Mouse (Mus musculus) spleen, adult 2 months (tissue): ENCODE results near the gene Glcci1. TPM values are rescaled to one million over a fixed set of nuclear protein-coding genes. Genes with fewer than 3 reads are reported as not detected.

Experiments
- DNase-seq, 2 experiments: peaks; one replicate each; pipeline versions ENCODE4 v3.0.0 to v3.0.0-alpha.2; 2012 to 2021; ENCODE audit warnings: low spot score in 2 of 2, low read depth in 1 of 2
- H3K27ac ChIP-seq: fragments of 200-500 bp; 2 replicates; pipeline ENCODE4 v1.5.1; 2012; ENCODE audit warnings: low read length, inconsistent platforms; ENCODE audit not compliant: insufficient read depth
- H3K27me3 ChIP-seq: fragments of 200-500 bp; 2 replicates; pipeline ENCODE4 v1.6.1; 2012; ENCODE audit warnings: mild to moderate bottlenecking, moderate library complexity, low read length, inconsistent platforms; ENCODE audit not compliant: control insufficient read depth, insufficient read depth
- H3K36me3 ChIP-seq: fragments of 200-500 bp; 2 replicates; pipeline ENCODE4 v1.6.1; 2012; ENCODE audit warnings: mild to moderate bottlenecking, low read length, inconsistent platforms; ENCODE audit not compliant: control insufficient read depth, insufficient read depth
- H3K4me1 ChIP-seq: fragments of 200-500 bp; 2 replicates; pipeline ENCODE4 v1.6.1; 2011; ENCODE audit warnings: inconsistent platforms; ENCODE audit not compliant: control insufficient read depth, insufficient read depth, insufficient read length
- H3K4me3 ChIP-seq: fragments of 200-500 bp; 2 replicates; pipeline ENCODE4 v1.5.1; 2011; ENCODE audit warnings: mild to moderate bottlenecking, inconsistent platforms; ENCODE audit not compliant: insufficient read depth, insufficient read length; ENCODE audit errors: extremely low read depth
- CTCF ChIP-seq: fragments of 200-500 bp; IDR thresholded peaks from 2 replicates; pipeline ENCODE4 v1.5.1; 2011; ENCODE audit warnings: mild to moderate bottlenecking, inconsistent platforms; ENCODE audit not compliant: insufficient read depth, insufficient read length, insufficient replicate concordance; ENCODE audit errors: extremely low read depth
- POLR2A ChIP-seq: fragments of 200-500 bp; IDR thresholded peaks from 2 replicates; pipeline ENCODE4 v1.6.1; 2011; ENCODE audit warnings: low read depth, low read length, inconsistent platforms
- WGBS: fragments of 180-500 bp; shearing (Covaris S2); methylation state at CpG from one replicate; pipeline ENCODE4 v1.1.7; 2018; 5-methylcytosine and 5-hydroxymethylcytosine counted together
- polyA plus RNA-seq: library from polyadenylated mRNA; depleted of rRNA; stranded (reverse); fragments of >200 nt; gene quantifications from 2 replicates; pipeline ENCODE4 v1.2.3, GENCODE M21; 2012

The Glcci1 gene
- polyA plus RNA-seq, 1 experiment = 11.2 TPM

- TF ChIP-seq CTCF = no peak
- no peak for TF ChIP-seq POLR2A
These were observed 36.4 kb downstream of the Glcci1 start for GRCm38 (mm10) chr6:8545780-8546179.

GRCm38 (mm10) chr6:8551155-8551554 lies 41.8 kb downstream of the Glcci1 start:
- no peak overlapping the region for H3K27ac ChIP-seq
- H3K27me3 ChIP-seq = no peaks in the 10 kb centered on the region
- TF ChIP-seq CTCF (no peak), POLR2A (no peak)
- 55% methylated on average over 2 of the region's 2 CpGs for WGBS
- no peak for DNase-seq
- H3K36me3 ChIP-seq = no peaks in the 10 kb centered on the region; the same call in 1 of the 2 replicates
- no peak overlapping the region for H3K4me3 ChIP-seq
- H3K4me1 ChIP-seq = peaks cover 2% of the 10 kb centered on the region; the same call in 1 of the 2 replicates

More at GRCm38 (mm10) chr6:8545780-8546179, 36.4 kb downstream of the Glcci1 start:
- Histone ChIP-seq H3K36me3 (peaks cover 4% of the 10 kb centered on the region), H3K4me1 (peaks cover 2% of the 10 kb centered on the region; the same call in 1 of the 2 replicates), H3K4me3 (no peak overlapping the region), H3K27me3 (no peaks in the 10 kb centered on the region), H3K27ac (no peak overlapping the region)
- 90% methylated on average over 7 of the region's 7 CpGs for WGBS
- DNase-seq = no peak

GRCm38 (mm10) chr6:8556849-8557571 lies 47.6 kb downstream of the Glcci1 start:
- WGBS = 87% methylated on average over 5 of the region's 5 CpGs
- no peak overlapping the region for H3K27ac ChIP-seq
- DNase-seq = no peak
- peaks cover 3% of the 10 kb centered on the region for H3K36me3 ChIP-seq
- TF ChIP-seq CTCF (no peak), POLR2A (no peak)
- no peaks in the 10 kb centered on the region for H3K4me1 ChIP-seq
- H3K27me3 ChIP-seq = no peaks in the 10 kb centered on the region; the same call in 1 of the 2 replicates
- no peak overlapping the region for H3K4me3 ChIP-seq

GRCm38 (mm10) chr6:8560682-8561081 lies 51.3 kb downstream of the Glcci1 start:
- 88% methylated on average over 2 of the region's 2 CpGs for WGBS
- TF ChIP-seq POLR2A (no peak), CTCF (no peak)

GRCm38 (mm10) chr6:8582377-8582776 lies 73.0 kb downstream of the Glcci1 start:
- 95% methylated on average over 9 of the region's 9 CpGs for WGBS
- Histone ChIP-seq H3K36me3 (peaks cover 11% of the 10 kb centered on the region), H3K27me3 (no peaks in the 10 kb centered on the region), H3K4me1 (no peaks in the 10 kb centered on the region), H3K4me3 (no peak overlapping the region), H3K27ac (no peak overlapping the region)
- DNase-seq = no peak
- no peak for TF ChIP-seq POLR2A
- no peak for TF ChIP-seq CTCF

More at GRCm38 (mm10) chr6:8560682-8561081, 51.3 kb downstream of the Glcci1 start:
- Histone ChIP-seq H3K36me3 (peaks cover 6% of the 10 kb centered on the region), H3K27ac (no peak overlapping the region), H3K4me3 (no peak overlapping the region), H3K27me3 (no peaks in the 10 kb centered on the region; the same call in 1 of the 2 replicates), H3K4me1 (no peaks in the 10 kb centered on the region)
- no peak for DNase-seq

GRCm38 (mm10) chr6:8583892-8584291 lies 74.5 kb downstream of the Glcci1 start:
- peaks cover 11% of the 10 kb centered on the region for H3K36me3 ChIP-seq
- WGBS = 86% methylated on average over 3 of the region's 3 CpGs
- H3K4me3 ChIP-seq = no peak overlapping the region
- TF ChIP-seq POLR2A (no peak), CTCF (no peak)
- no peaks in the 10 kb centered on the region for H3K27me3 ChIP-seq
- no peaks in the 10 kb centered on the region for H3K4me1 ChIP-seq
- H3K27ac ChIP-seq = no peak overlapping the region
- DNase-seq = no peak

- no peak for DNase-seq
- no peak overlapping the region for H3K27ac ChIP-seq
- no peaks in the 10 kb centered on the region for H3K4me1 ChIP-seq
- no peak overlapping the region for H3K4me3 ChIP-seq
- 94% methylated on average over 9 of the region's 9 CpGs for WGBS
- peaks cover 11% of the 10 kb centered on the region for H3K36me3 ChIP-seq
- H3K27me3 ChIP-seq = no peaks in the 10 kb centered on the region
- TF ChIP-seq CTCF = no peak
- TF ChIP-seq POLR2A = no peak
These were observed 82.3 kb downstream of the Glcci1 start for GRCm38 (mm10) chr6:8591665-8592064.
